In genomic region chr2:102918301-102918700, GRCm38 (mm10) we compare ENCODE assay signal across 17 mouse cellular contexts.
"Had no signal": no experiment of that assay in that cellular context is flagged by ENCODE, and none has a peak within 500 bp of the region (broad histone marks: within the 10 kb centered on the region; RNA-seq: fewer than 3 reads in every experiment).

No protein-coding gene starts in this region.

- H3K36me3 ChIP-seq: neural tube, embryonic 12.5 days; neural tube, embryonic 13.5 days; neural tube, embryonic 15.5 days; stomach, embryonic 15.5 days had no signal

- DNase-seq: retina, postnatal 1 day; right cerebral cortex, adult 18-20 months; right cerebral cortex, postnatal 14 days; right cerebral cortex, postnatal 25 days; right cerebral cortex, postnatal 4 days; spleen, adult 18-20 months; thymus, adult 18-20 months; thymus, adult 2 months; thymus, postnatal 14 days; thymus, postnatal 25 days; thymus, postnatal 36 days; thymus, postnatal 4 days had no signal

- H3K4me2 ChIP-seq: neural tube, embryonic 12.5 days; neural tube, embryonic 13.5 days; neural tube, embryonic 15.5 days; stomach, embryonic 15.5 days had no signal

- H3K27me3 ChIP-seq: neural tube, embryonic 12.5 days; neural tube, embryonic 13.5 days; neural tube, embryonic 15.5 days; stomach, embryonic 15.5 days had no signal

- H3K9ac ChIP-seq: neural tube, embryonic 12.5 days; neural tube, embryonic 13.5 days; neural tube, embryonic 15.5 days; stomach, embryonic 15.5 days had no signal

- H3K4me3 ChIP-seq: neural tube, embryonic 12.5 days; neural tube, embryonic 13.5 days; neural tube, embryonic 15.5 days; stomach, embryonic 15.5 days had no signal

- H3K4me1 ChIP-seq: neural tube, embryonic 12.5 days; neural tube, embryonic 13.5 days; neural tube, embryonic 15.5 days; stomach, embryonic 15.5 days had no signal

- H3K27ac ChIP-seq: neural tube, embryonic 12.5 days; neural tube, embryonic 13.5 days; neural tube, embryonic 15.5 days; stomach, embryonic 15.5 days; stomach, postnatal 0 days had no signal

- H3K9me3 ChIP-seq: neural tube, embryonic 12.5 days; neural tube, embryonic 13.5 days; neural tube, embryonic 15.5 days; stomach, embryonic 15.5 days had no signal
